Mouse (Mus musculus) hindbrain, postnatal 0 days (tissue): ENCODE measurements around the gene C9orf72. TPM values are rescaled to one million over a fixed set of nuclear protein-coding genes. Genes with fewer than 3 reads are reported as not detected.

Experiments used
- ATAC-seq: fragments of 200-750 bp; cut with Nextera tagmentation; 2 replicates; pipeline ENCODE4 v1.8.0; 2017; ENCODE audit warnings: mild to moderate bottlenecking, moderate TSS enrichment, moderate library complexity
- DNase-seq: peaks from one replicate; pipeline ENCODE4 v3.0.0-alpha.2; 2015; ENCODE audit warnings: low spot score
- H3K27ac ChIP-seq: fragments of 300-500 bp; sonication (generic); 2 replicates; pipeline ENCODE4 v1.5.1; 2014; ENCODE audit warnings: mild to moderate bottlenecking
- H3K27me3 ChIP-seq: fragments of 300-500 bp; sonication (generic); 2 replicates; pipeline ENCODE4 v1.6.1; 2014; ENCODE audit warnings: low read length, mixed read lengths; ENCODE audit not compliant: insufficient read depth
- H3K36me3 ChIP-seq: fragments of 300-500 bp; sonication (generic); 2 replicates; pipeline ENCODE4 v1.6.1; 2014; ENCODE audit warnings: low read length, mixed read lengths; ENCODE audit not compliant: insufficient read depth
- H3K4me1 ChIP-seq: fragments of 300-500 bp; sonication (generic); 2 replicates; pipeline ENCODE4 v1.6.1; 2014; ENCODE audit warnings: antibody characterized with exemption, low read length, mixed read lengths; ENCODE audit not compliant: insufficient read depth
- H3K4me2 ChIP-seq: fragments of 300-500 bp; sonication (generic); 2 replicates; pipeline ENCODE4 v1.6.1; 2014; ENCODE audit warnings: low read depth, mild to moderate bottlenecking, low read length, moderate library complexity, mixed read lengths
- H3K4me3 ChIP-seq: fragments of 300-500 bp; sonication (generic); 2 replicates; pipeline ENCODE4 v1.5.1; 2014; ENCODE audit warnings: low read length
- H3K9ac ChIP-seq: fragments of 300-500 bp; sonication (generic); replicated peaks from 2 replicates; pipeline ENCODE4 v1.6.1; 2014; ENCODE audit warnings: mild to moderate bottlenecking, low read length, moderate library complexity, mixed read lengths
- H3K9me3 ChIP-seq: fragments of 300-500 bp; sonication (generic); 2 replicates; pipeline ENCODE4 v1.6.1; 2016; ENCODE audit warnings: low read length, mixed read lengths
- CTCF ChIP-seq: IDR thresholded peaks from 2 replicates; pipeline ENCODE4 v1.5.1; 2016; ENCODE audit warnings: antibody characterized with exemption, control low read depth, low read depth
- WGBS: fragments of 180-500 bp; shearing (Covaris S2); extraction: QIAGEN DNeasy Blood & Tissue Kit; methylation state at CpG from one replicate; pipeline ENCODE4 v1.1.7; 2014; 5-methylcytosine and 5-hydroxymethylcytosine counted together
- polyA plus RNA-seq: library from polyadenylated mRNA; unstranded; fragments of >200 nt; fragmentation: Nextera tagmentation; extraction: Ambion mirVana; gene quantifications from 2 replicates; pipeline ENCODE4 v1.2.1, GENCODE M21; 2015
- total RNA-seq: library from RNA; depleted of rRNA; stranded (reverse); fragments of >200 nt; gene quantifications from 2 replicates; pipeline ENCODE4 v1.2.3, GENCODE M21; 2014

Gene C9orf72
- total and polyA plus RNA-seq, 2 experiments from 2014 or later = 40.4 to 42.3 TPM

GRCm38 (mm10) chr4:35228260-35228659 lies 2.3 kb upstream of the C9orf72 start:
- H3K4me2 ChIP-seq = no peak overlapping the region
- no peaks in the 10 kb centered on the region for H3K27me3 ChIP-seq
- no peaks in the 10 kb centered on the region for H3K36me3 ChIP-seq
- H3K27ac ChIP-seq = no peak overlapping the region
- TF ChIP-seq CTCF = no peak
- DNase-seq (no peak), ATAC-seq (no peak)
- 81% methylated on average over 4 of the region's 4 CpGs for WGBS
- no peak overlapping the region for H3K4me3 ChIP-seq
- no peaks in the 10 kb centered on the region for H3K9me3 ChIP-seq
- H3K4me1 ChIP-seq = no peaks in the 10 kb centered on the region; the same call in 1 of the 2 replicates
- no peak overlapping the region for H3K9ac ChIP-seq

GRCm38 (mm10) chr4:35226496-35226992 lies 569 bp upstream of the C9orf72 start:
- TF ChIP-seq CTCF = no peak
- Histone ChIP-seq H3K4me1 (no peaks in the 10 kb centered on the region; the same call in 1 of the 2 replicates), H3K36me3 (no peaks in the 10 kb centered on the region), H3K9me3 (no peaks in the 10 kb centered on the region), H3K27me3 (no peaks in the 10 kb centered on the region), H3K9ac (peak overlapping the region; percentile 79), H3K4me2 (peak overlapping the region; percentile 81), H3K27ac (peak overlapping the region; percentile 80), H3K4me3 (peak overlapping the region; percentile 80)
- DNase-seq (no peak), ATAC-seq (peak; percentile 65)
- 11% methylated on average over 9 of the region's 9 CpGs for WGBS

GRCm38 (mm10) chr4:35225141-35225733 lies 738 bp downstream of the C9orf72 start:
- ATAC-seq = peak; percentile 75
- peak; percentile 37 for DNase-seq

GRCm38 (mm10) chr4:35224101-35224500 lies 1.9 kb downstream of the C9orf72 start:
- Histone ChIP-seq H3K9ac (no peak overlapping the region), H3K4me1 (no peaks in the 10 kb centered on the region; the same call in 1 of the 2 replicates), H3K36me3 (no peaks in the 10 kb centered on the region), H3K4me2 (no peak overlapping the region), H3K27ac (no peak overlapping the region), H3K9me3 (no peaks in the 10 kb centered on the region), H3K4me3 (no peak overlapping the region), H3K27me3 (no peaks in the 10 kb centered on the region)
- WGBS = 89% methylated on average over 4 of the region's 4 CpGs
- no peak for TF ChIP-seq CTCF
- DNase-seq (no peak), ATAC-seq (no peak)

More at GRCm38 (mm10) chr4:35225141-35225733, 738 bp downstream of the C9orf72 start:
- H3K4me2 ChIP-seq = peak overlapping the region; percentile 81
- H3K27ac ChIP-seq = peak overlapping the region; percentile 80
- H3K4me1 ChIP-seq = no peaks in the 10 kb centered on the region; the same call in 1 of the 2 replicates
- no peaks in the 10 kb centered on the region for H3K36me3 ChIP-seq
- H3K9me3 ChIP-seq = no peaks in the 10 kb centered on the region
- H3K4me3 ChIP-seq = peak overlapping the region; percentile 80
- TF ChIP-seq CTCF = no peak
- WGBS = 1% methylated on average over 21 of the region's 40 CpGs
- no peaks in the 10 kb centered on the region for H3K27me3 ChIP-seq
- H3K9ac ChIP-seq = peak overlapping the region; percentile 79

- 89% methylated on average over 5 of the region's 5 CpGs for WGBS
- Histone ChIP-seq H3K27ac (no peak overlapping the region), H3K36me3 (no peaks in the 10 kb centered on the region), H3K27me3 (no peaks in the 10 kb centered on the region), H3K9me3 (no peaks in the 10 kb centered on the region), H3K4me1 (no peaks in the 10 kb centered on the region; the same call in 1 of the 2 replicates), H3K4me3 (no peak overlapping the region), H3K9ac (no peak overlapping the region), H3K4me2 (no peak overlapping the region)
- ATAC-seq (no peak), DNase-seq (no peak)
- TF ChIP-seq CTCF = no peak
These were observed 2.5 kb downstream of the C9orf72 start for GRCm38 (mm10) chr4:35223376-35223988.

- ATAC-seq (no peak), DNase-seq (no peak)
- 34% methylated on average over 4 of the region's 4 CpGs for WGBS
These were observed 4.1 kb downstream of the C9orf72 start for GRCm38 (mm10) chr4:35221903-35222302.

More at GRCm38 (mm10) chr4:35221903-35222302, 4.1 kb downstream of the C9orf72 start:
- Histone ChIP-seq H3K9ac (no peak overlapping the region), H3K4me2 (no peak overlapping the region), H3K4me1 (no peaks in the 10 kb centered on the region; the same call in 1 of the 2 replicates), H3K27me3 (no peaks in the 10 kb centered on the region), H3K4me3 (no peak overlapping the region), H3K9me3 (no peaks in the 10 kb centered on the region), H3K27ac (no peak overlapping the region), H3K36me3 (peaks cover 5% of the 10 kb centered on the region; the same call in 1 of the 2 replicates)
- TF ChIP-seq CTCF = no peak
